Mouse (Mus musculus) retina, adult 2 months (tissue): Measurements from ENCODE around the gene Fmnl1.

Experiments used
- DNase-seq: peaks from one replicate; pipeline ENCODE4 v3.0.0-alpha.2; 2012; ENCODE audit warnings: low read depth, low spot score

Gene Fmnl1

DNA sequence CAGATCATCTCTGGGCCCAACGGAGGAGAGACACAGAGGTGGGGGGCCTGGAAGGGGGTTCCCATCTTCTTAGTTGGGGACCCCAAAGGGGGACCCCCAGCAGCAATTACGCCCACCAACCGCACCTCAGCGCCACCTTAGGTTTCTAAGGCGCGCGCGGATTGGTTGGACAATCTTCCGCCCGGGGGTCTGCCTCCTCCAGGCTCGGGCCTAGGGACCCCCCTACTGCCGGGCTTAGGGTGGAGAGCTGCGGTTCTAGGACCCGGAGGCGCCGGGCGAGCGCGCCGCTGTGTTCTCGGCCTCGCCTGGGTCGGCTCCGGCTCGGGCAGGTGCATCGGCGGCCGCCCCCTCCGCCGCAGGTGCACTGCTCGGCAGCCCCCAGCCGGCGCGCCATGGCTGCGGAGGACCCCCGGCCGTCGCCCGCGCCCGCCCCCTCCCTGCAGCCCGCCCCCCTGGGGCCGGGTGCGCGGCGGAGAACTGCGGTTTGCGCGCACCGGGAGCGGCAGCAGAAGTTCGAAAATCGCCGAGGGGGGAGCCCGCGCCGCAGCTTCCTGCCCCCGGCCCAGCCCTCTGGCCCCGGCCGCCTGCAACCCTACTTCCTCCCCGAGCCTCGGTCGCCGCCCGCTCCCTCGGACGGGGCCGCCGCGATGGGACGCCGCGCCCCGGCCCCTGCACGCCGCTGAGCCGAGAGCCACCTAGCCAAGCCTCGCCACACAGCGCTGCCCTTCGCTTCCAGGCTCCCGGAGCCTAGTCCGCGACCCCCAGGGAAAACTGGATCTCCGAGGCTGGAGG is at the start of gene Fmnl1:
Fmnl1 (plus strand) TSS at position 614 of the 792 bp plus-strand sequence.
- DNase-seq, result no peak

DNA sequence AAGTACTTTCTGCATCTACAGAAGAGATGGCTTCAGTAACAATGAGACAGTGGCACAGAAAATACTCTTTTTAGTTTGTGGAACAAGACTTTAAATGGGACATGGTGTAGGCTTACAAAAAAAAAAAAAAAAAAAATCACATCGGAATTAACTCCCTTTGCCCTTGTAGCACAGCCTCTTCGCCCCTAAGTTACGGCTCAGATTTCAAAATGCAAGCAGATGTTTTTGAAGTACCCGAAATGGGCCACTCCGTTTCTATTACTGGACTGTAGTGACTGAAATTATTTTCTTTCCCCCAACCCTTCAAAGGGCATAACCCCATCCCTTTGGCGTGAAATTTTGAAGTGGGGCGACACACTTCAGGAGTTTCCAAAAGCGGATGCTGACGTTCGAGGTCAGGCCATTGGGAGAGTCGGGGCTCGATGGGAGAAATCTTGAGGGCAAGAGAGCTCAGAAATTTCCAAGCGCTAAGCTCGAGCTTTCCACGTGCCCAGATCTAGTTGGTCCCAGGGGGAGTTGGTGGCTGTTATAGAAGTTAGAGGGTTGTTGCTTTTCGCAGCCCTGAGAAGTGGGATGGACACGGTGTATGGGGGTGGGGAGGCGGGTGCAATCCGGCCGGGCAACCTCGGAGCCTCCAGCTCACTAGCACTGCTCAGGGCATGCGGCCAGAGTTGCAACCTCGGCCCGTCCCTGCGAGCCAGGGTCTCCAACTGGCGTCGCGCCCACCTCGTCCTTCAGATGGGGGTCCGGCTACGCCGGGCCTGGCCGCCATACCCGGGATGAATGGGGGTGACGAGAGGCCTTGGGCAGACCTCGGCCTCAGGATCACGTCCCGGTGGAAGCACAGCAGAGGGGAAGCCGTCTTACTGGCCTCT is 39.0 kb upstream of the Fmnl1 start, which contains the start of gene Hexim2:
Hexim2 (plus strand) TSS at position 729 of the 875 bp plus-strand sequence.
- no peak for DNase-seq

DNA sequence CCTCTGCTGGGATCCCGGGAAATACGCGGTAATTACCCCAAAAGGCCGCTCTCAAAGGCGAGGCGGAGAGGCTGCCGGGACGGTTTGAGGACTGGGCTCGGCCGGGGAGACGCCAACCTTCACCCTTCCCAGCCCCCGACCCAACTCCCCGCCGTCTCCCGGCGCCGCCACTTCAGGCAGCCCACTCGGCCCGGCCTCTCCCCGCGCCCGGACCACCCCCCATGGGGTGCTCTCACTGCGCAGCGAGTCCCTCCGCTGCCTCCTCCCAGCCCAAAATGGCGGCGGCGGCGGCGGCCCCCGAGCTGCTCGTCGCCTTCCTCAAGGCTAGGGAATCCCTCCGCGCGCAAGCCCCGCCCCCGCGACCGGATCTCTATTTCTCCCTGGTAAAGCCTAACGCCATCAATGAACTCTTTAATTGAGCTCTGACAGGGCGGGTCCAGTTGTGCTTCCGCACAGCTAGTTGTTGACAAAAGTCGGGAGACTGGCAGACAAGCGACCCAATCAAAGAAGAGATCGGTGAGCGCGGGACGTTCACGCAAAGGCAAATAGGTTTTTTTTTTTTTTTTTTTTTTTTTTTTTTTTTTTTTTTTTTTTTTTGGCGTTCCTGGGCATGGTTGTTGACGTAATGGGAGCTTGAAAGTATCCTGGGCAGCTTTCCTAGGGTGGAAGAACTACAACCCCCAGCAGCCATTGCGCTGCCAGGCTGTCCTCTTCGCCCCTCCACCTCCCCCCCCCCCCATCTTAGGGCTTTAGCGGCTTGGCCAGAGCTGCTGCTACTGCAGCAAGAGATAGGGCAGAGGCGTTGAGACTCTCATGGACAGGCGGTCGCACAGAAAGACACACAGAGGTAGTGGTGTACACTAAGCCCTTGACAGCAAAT is 38.1 kb upstream of the Fmnl1 start:
- peak; percentile 99 for DNase-seq

DNA sequence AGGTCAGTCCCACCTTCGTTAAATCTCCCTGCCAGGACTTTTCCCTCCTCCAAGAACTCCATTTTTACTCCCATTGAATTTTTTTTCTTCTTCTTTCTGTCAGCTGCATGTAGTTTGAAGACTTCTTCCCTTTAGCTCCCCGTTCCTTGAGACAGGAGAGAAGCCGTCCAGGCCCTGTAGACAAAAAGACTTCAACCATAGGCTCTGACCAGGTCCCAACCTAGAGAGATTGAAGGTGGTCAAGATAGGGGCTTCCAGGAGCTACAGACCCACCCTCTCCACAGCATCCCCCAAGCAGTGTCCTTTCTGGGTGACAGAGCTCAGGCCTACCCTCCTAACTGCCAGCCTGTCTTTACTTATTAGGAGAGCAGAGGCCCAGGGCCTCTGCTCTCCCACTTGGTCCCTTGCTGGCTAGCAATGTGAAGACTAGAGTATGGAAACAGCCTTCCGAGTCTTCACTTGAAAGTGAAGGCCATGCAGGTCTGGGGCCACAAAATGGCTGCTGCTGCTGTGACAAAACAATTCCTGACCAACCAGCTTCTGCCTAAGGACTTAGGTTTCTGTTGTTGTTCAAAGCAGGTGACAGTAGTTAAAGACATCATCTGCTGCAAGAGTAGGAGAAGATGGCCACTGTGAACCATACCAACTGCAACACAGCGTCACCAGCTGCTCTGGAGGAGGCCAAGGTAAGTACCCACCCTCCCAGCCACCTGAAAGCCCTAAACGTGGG is 37.3 kb upstream of the Fmnl1 start:
- DNase-seq, result no peak

DNA sequence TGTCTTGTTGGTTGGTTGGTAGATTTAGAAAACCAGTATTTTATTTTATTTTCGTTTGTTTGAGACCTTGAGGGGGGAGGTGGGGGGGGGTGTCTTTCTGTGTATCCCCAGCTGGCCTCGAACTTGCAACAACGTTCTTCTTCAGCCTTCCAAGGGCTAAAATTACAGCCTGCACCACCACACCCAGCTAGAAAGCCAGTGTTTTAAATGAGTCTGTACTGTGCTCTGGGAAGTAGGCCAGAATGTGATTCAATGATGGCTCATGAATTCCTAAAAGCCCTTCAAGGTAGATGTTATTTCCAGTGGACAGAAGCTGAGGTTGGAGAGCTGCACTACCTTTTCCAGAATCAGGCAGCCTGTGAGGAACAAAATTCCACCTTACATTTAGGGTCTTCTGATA is 36.7 kb upstream of the Fmnl1 start:
- no peak for DNase-seq

DNA sequence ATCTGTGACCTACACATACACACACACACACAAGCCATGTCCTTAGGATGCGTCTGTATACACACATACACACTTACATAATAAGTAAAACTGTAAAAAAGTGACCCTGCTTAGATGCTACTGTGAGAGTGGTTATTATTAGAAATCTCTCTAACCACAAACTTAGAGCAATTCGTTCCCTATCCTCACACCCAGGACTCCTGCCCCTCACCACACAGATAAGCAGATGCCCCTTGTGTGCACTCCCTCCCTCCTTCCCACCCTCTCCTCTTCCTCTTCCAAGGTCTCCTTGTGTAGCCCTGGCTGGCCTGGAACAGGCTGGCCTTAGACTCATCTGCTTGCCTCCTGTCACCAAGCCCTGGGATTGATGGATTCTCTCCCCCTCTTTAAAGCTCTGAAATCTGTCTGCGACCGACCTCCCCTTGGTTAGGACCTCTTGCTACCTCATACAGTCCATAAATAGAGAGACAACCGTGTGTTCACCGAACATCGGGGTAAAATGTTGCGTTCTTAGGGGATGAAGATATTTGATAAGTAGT is 34.8 kb upstream of the Fmnl1 start:
- no peak for DNase-seq

DNA sequence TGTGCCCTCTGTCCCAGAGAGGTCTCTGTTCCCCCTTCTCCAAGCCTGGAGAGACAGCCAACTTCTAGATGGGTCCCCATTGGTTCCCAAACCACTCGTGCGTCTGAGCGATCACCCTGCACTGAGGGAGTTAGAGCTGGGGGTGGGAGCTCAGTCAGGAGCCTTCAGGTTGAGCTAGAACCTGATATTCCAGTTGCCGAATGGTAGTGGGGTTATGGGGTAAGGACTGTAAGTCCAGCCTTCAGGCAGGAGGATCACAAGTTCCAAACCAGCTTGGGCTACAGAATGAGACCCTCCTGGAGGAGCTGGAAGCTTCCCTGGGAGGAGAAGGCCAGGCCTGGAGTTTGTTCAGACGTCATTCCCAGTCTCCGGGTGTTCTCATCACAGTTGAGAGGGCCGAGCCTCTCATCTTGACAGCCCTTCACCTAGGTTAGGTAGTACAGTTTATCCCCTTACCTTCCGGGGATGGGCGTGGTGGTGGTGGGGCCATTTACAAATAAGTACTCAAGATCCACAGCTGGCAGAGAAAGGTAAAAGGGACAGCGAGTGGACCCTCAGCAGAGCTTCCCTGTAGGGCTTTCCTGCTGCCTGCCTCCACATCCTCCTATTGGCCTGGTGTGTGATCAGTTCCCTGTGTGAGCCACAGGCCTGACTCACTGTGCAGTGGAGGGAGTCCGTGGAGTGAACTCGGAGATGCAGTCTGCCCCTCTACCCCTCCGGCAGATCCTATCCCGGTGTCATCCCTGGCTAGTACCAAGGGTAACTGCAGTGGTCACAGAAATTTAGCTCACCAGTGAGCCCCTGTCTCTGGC is 30.8 kb upstream of the Fmnl1 start:
- no peak for DNase-seq

DNA sequence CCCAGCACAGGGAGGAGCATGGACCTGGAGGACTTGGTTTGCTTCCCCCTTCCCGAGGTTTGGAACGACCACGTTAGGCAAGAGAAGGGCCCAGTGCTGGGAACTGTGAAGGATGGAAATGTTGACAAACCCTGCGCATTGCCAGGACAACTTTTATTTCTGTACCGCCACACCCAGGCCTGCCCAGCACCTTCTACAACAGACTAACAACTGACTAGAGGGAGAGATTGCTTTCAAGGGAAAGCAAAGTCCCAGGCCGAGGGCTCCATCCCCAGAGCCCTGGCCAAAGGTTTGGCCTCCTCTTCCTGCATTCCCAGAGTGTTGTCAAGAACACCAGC is 30.2 kb upstream of the Fmnl1 start:
- no peak for DNase-seq

DNA sequence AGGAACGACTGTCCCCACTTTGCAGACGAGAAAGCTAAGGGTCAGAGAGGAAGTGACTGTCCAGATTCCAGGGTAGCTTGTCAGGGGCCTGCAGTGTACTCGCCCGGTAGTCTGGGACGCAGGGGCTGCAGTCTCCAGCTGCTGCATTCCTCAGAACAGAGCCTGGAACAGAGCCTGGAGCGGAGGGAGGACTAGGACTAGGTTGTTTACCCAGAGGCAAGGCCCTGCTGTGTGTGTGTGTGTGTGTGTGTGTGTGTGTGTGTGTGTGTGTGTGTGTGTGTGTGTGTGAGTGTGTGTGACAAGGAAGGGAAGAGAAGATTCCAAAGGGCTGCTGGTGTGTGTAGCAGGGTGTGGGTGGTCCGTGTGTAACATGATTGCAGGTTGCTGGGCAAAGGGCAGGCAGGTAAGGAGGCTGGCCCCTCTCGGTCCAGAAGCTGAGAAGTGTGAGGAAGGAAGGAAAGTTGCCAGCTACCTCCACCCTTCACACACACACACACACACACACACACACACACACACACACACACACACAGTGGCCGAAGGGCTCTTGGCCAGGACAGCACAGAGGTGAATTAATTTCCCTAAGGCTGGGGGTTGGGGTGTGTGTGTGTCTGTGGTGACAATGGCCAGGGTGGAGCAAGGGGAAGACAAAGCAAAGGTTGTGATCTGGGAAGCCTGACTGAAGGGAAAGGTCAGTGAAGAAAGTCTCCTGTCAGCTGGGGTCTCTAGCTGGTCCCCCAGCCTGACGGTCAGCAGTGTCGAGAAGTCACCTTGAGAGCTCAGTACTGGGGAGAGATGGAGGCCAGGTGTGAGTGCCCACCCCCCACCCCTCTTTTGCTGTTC is 29.6 kb upstream of the Fmnl1 start:
- DNase-seq, result no peak

DNA sequence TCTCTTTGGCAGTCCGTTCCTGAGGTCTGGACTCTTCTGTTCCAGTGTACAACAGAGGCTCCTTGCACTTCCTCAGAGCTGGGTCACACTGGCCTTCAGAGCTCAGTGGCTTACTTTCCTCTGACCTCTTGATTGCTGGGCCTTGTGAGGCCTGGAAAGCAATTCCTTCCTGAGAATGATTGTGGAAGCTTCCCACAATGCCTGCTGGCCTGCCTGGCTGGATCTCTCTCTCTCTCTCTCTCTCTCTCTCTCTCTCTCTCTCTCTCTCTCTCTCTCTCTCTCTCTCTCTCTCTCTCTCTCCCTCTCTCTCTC is 29.0 kb upstream of the Fmnl1 start:
- no peak for DNase-seq

DNA sequence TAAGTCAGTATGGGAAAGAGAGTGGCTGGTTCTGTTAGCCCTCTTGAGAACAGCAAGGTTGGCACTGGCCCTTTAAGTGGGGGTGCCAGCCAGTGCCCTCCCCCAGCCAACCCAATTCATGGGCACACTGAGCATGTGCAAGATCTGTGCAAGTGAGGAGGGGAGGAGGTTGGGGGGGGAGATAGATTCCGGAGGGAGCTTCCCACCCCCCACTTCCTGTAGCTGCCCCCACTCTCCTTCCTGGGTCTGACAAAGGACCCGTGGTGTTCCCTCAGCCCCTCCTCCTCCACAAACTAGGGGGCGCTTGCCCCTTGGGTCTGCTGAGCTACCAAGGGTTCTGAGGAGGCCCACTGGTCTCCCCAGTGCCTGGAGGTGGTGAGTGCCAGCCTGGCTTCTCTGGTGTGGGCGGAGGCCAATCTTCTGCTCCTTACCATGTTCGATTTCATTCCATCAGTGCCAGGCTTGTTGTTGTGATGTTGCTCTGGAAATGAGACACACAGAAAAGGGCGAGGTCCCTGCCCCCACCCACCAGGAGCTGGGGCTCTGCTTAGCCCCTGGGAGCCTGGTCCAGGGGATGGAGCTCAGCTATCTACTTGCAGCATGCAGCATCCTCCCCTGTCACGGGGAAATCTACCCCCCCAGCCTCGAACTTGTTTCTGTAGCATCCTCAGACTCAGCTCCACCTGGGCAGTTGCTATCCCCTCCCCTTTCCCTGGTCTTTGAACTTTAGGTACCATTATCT is 28.3 kb upstream of the Fmnl1 start:
- DNase-seq, result no peak

DNA sequence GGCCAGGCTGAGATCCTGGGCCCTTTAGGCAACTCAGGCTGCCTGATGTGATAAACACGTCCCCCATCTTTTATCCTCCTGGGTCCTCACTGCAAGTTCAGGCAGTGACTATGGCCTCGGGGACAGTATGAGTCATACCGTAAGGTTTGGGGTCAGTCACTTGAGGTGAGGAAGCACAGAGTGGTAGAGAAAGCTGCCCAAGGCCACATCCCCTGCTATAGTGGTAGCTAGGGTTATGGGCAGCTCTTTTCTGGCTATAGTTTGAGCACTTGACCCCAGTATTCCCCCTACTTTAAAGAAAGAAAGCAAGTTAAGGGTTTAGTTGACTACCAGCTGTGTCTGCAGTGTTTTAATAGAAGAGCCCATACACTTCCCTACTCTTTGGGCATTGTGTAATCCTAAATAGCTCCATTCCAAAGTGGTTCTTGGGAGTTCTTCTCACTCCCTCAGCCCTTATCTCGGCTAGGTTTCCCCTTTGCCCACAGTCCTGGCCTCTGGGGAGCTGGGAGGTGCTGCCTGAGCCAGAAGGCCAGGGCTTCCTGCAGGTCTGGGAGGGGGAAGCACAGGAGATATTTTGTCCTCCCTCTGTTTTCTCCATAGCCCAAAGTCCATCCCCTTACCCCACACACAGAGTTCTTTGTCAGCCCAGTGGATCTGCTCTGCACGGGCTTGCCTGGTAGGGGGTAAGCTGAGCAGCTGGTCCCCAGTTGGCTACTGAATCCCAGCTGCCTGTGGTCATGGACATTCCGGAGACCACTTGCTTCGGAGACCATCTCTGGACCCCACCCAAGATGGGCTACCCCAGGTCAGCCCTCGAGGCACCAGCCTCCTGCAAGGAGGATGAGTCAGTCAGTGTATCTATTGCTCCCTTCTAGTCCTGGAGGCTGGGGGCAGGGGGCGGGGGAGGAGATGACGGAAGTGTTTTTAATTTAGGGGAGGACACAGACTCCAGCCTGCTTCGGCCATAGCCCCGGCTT is 26.3 kb upstream of the Fmnl1 start:
- DNase-seq, result no peak

DNA sequence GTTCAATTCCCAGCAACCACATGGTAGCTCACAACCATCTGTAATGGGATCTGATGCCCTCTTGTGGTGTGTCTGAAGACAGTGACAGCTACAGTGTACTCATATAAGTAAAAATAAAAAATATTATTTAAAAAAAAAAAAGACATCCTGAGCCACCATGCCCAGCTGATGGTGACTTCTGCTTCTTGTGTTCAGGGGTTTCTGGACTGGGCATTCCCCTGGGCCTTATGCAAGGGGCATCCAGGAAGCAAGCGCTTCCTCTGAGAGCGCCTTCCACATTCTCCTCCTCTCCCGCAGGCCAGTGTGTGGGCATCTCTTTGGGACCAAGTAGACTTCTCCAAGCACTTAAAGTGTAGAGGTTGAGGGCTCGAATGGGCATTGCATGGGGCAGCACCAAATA is 24.5 kb upstream of the Fmnl1 start:
- DNase-seq, result no peak

DNA sequence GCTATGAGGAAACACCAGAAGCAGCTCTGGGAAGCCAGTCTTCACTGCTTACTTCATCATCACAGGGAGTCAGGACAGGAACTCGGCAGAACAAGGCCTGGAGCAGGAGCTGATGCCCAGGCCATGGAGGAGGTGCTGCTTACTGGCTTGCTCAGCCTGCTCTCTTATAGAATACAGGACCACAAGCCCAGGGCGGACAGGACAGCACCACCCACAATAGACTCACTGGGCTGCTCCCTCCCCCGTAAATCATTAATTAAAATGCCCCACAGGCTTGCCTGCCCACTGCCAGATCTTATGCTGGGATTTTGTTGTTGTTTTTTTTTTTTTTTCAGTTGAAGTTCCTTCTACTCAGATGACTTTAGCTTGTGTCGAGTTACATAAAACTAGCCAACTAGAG is 23.1 kb upstream of the Fmnl1 start:
- DNase-seq, result no peak

DNA sequence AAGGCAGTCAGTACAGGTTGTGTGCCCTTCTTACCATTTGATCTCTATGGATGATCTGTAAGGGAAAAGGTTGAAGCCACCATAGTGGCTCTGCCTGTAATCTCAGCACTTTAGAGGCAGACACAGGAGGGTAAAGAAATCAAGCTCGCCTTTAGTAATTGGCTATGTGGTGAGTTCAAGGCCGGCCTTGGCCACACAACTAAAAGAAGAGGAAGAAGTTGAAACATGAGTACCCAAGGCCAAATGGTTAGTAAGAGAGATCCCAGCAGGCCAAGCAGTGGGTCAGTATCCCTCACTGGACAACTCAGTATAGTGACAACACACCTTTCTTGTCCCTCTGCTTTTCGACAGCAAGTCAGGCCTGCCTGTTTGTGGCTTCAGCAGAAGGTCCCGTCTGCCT is 21.1 kb upstream of the Fmnl1 start:
- DNase-seq, result no peak

DNA sequence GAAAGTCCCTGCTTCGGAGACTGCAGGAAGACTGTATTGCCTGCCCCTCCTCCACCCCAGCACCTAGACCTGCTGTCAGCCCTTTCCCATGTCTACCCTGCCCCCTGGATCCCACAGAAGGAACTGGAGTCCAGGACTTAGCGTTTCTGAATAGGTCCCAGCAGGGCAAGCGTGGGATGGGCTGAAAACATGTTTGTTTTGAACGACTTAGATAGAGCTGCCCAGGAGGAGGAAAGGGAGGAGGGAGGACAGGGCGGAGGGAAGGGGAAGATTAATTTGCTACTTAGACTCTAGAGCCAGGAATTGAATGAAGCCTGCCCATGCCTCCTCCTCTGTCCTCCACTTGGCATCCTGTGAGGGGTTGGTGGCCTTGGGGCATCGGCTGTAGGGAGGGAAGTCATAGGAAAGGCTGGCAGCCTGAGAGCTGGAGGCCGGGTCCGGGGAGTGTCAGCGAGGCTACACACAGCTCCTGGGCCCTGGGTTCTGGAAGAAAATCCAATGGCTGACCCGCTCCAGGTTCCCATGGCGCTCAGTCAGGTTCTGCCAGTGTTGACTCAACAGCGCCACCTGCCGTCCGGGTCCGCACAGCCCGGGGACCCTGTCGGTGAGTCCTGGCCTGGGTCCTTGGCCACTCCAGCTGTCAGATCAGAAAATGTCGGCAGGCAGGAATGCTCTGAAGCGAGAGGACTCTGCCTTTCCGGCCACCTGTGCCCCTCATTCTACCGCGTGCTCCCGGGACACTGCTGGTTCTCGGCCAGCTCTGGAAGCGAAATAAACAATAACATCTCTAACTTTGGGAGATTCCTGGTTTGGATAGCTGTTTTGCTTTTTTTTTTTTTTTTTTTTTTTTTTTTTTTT is 12.1 kb upstream of the Fmnl1 start:
- DNase-seq, result peak; percentile 69

DNA sequence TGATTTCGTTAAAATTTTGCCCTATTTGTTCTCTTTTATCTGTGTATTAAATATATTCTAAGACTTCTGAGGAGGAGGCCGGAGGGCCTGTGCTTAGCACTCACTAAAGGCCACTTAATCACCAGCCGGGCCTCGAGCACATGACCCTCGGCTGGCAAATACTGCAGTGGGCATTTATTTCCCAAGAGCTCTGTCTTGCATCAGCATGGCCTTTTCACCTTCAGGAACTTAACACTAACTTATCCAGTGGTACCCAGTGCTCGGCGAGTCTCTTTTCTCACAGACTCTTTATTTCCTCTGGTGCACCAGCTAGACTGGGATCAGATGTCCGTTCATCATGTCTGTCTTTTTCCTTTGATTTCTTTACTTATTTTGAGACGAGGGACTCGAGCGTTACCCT is 10.2 kb upstream of the Fmnl1 start:
- no peak for DNase-seq
